Mouse (Mus musculus) mouse embryonic stem cell (cell line): ENCODE measurements around the gene Mad1l1.

Experiments
- in situ Hi-C, 2 experiments: fragments of 300-500 bp; cut with MboI; formaldehyde crosslinking; loops; 1 replicate in 1 of 2; 3 replicates in 1 of 2; pipeline ENCODE4 v1.14.3; 2019 to 2020; ENCODE audit warnings: low sequenced_read_pairs in 2 of 2, low pct_unique_long_range_greater_than_20kb in 1 of 2, mixed read lengths in 1 of 2; ENCODE audit not compliant: unreplicated experiment in 1 of 2

The Mad1l1 gene

DNA sequence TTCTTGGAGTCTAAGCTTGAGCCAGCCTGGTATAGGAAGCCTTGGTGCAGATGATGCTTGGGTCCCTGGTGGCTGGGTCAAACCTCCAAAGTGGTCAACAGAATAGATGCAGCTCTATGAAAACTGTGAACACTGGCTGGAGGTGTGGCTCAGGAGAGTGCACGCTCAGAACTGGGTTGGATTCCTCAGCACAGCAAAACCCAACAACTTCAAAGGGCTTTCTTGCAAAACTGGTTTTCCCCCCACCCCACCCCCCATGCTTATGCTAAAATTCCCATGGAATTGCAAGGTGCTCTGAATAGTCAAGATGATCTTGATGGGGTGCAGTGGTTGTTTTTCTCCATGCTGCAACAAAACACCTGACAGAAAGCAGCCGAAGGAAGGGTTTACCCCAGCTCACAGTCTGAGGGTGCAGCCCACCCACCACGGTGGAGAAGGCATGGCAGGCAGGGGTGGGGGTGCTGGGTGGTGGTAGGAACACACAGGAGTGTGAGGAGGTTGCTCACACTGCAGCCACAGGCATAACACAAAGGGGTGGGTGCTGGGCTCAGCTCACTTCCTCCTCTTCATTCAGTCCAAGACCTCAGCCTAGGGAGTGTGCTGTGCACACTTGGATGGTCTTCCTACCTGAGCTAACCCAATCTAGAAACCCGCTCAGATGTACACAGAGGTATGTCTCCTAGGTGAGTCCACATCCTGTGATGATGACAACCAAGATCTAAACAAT, 197.5 kb downstream of the Mad1l1 start:
- in situ Hi-C loops: no loop called here

DNA sequence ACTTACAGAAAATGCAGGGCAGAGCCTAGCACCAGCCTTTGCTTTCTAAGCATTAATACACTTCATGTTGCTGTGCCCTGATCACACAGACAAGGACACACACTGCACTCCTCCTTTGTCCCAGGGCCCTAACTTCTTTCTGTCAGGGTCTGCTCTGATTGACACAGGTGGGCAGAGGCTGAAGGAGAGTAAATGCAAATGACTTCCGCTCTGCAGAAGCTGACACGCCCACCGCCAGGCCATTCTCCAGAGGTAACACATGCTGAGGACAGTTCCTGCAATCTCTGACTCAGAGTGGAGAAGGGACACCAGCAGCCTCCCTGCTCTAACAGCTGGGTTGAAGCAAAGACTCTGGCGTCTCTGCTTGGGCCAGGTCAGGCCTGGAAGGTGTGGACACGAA, 198.2 kb downstream of the Mad1l1 start:
- in situ Hi-C loops: no loop called here

DNA sequence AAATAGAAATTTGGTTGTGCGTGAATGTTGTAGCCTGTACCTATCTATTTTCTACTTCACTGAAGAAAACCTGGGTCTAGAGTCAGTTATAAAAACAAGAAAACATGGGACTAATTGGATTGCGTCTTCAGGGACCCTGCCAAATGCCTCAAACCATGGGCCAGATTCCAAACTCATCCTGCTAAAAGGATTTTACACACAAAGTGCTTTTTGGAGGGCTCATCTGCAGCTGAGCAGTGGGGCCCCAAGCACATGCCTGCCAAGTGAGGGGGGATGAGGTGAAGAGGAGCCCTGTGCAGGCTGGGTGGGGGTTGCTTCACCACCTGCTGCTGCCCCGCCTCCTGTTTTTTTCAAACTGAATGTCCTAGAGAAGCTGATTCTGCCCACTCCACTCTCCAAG, 199.4 kb downstream of the Mad1l1 start:
- in situ Hi-C loops: no loop called here

DNA sequence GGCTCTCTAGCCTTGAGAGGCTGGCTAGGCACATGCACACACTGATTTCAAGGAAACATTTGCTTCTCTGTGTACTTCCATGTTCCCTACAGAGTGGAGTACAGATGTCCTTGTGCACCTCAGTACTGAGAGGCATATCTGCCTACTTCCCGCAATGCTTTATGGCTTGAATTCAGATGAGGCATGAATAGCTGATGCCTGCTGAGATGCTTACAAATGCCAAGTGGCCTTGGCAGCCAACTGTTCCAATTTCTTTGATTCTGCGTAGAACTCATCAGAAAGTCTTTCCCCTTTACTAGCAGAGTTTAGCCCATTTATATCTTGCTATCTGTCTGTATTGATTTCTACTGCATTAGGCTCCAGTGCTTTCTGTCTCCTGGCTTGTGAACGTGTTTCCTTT, 202.4 kb downstream of the Mad1l1 start:
- in situ Hi-C loops: no loop called here

DNA sequence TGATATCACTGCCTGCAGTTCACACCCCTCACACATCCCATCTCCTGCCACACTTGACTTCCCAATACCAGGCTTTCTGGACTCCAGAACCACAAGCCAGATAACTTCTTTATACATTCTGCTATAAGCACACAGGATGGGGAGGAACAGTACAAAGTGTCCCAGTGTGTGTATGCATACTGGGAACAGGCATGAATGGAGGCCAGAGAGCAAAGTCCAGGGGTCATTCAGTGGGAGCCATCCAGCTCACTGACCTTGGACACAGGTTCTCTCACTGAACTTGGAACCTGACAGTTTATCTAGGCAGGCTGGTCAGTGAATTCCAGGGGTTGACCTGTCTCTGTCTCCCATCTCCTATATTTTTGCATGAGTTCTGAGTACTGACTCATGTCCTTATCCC, 203.4 kb downstream of the Mad1l1 start:
- in situ Hi-C loops: no loop called here

DNA sequence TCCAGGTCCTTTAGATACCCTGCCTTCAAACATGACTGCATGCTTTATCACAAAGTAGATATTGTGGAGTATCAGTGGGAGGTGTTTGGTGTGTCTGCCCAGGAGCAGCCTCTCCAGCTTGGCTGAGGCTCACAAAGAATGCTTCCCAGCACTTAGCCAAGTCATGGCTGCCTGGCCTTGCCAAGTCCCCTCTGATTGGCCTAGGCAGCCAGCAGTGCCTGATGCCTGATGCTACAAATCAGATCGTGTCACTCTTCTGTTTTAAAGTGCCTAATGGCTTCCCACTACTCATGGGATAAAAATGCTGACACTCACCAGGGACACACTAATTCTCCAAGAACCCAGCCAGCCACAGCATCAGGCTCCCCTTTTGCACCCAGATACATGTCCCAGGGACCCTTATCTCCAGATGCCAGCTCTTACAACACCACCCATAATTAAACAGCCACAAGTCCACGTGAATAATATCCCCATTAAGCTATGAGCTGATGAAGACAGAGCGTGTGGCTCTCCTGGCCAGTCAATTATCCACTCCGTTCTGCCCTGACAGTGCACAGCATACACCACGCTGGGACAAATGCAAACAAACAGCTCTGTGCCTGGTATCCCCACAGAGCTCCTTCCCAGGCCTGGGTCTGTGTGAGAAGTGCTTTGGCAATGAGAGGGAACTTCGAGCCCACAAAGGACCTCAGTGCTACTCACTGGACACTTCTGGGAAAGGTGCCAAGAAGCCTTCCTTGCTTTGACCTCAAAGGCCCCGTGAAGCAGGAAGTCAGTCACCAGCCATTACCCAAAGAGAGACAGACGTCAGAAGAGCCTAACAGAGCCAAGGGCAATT, 205.7 kb downstream of the Mad1l1 start:
- in situ Hi-C loops: no loop called here

DNA sequence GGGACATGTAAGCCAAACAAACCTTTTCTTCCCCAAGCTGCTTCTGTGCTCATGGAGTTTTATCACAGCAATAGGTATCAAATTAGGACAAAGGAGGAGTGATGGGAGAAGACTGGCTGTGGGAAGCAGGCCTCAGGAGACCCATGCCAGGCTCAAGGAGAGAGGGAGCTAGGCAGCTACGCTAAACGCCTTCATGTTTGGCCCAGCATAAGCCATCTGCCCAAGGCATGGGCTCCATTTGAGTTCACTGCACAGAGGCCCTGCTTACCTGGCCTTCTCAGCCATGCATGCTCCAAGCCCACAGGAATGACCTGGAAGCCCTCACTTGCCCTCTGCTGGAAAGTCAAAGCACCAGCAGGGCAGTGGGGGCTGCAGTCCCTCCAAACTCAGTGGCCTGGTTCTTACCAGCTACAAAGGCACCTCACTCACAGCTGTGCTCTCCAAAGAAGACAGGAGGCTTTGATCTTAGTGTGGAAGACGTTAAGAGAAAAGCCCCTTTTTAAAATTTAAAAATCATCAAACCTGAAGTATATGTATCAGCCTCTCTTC, 206.8 kb downstream of the Mad1l1 start:
- in situ Hi-C loops: no loop called here

DNA sequence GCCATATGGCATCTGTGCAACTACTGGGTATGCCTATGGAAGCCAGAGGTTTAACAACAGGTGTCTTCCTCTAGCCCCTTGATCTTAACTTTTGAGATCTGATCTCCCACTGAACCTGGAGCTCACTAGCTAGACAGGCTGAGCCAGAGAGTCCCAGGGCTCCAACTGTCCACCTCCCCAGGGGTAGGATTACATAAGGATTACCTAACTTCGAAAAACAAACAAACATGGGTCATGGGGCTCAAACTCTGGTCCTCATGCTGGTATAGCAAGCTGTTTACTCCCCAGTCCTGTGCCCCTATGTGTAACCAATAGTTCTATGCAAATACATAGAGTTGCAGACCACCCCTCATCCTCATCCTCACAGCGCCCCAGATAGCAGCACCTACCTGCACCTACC, 208.1 kb downstream of the Mad1l1 start:
- in situ Hi-C loops: no loop called here

DNA sequence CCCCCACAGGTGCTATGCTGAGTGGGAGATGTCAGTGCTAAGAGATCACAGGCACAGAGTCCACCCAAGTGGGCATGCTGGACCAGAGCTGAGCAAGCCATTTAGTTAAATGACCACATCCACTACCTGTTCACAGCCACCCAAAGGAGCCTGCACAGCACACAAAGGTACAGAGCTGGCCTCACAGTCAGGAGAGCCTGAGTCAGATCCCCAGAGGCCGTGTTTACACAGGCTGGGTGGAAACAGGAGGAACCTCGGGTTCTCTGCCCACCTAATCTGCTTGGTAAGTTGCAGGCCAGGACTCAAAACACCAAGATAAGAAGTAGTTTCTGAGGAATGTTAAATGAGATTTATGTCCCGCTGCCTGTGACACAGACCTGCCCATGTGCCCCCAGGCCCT, 211.3 kb downstream of the Mad1l1 start:
- in situ Hi-C loops: no loop called here

DNA sequence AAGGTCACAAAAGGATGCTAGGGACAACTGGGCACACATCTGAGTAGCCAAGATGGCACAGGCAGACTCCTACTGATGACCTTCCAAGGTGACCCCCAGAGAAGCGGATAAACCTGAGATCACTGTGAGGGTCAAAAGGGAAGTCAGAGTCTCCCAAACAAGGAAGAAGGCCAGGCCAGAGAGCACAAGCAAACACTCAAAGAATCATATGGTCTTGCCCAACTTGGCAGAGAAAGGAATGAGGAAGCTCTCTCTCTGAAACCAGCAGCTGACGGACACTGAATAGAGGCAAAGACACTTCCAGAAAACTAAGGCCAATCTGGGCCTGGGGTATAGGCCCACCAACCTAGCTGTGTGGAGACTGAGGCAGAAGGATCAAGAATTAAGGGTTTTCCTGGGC, 213.4 kb downstream of the Mad1l1 start:
- in situ Hi-C loops: no loop called here

DNA sequence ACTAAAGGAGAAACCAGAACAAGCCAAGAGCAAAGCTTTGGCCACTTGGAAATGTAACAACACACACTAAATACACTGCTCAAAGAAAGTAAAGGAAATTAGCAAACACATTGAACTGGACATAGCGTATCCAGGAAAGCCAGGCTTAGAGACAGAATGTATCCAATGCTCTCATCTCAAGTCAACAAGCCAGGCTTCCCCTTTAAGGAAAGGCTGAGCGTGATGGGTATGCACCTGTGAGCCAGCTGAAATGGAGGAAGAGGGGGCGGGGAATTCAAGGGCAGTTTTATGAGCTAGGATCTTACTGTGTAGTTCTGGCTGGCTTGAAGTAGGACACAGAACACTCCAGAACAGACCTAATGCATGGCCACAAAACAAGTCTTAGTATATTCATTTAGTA, 215.3 kb downstream of the Mad1l1 start:
- in situ Hi-C loops: no loop called here

DNA sequence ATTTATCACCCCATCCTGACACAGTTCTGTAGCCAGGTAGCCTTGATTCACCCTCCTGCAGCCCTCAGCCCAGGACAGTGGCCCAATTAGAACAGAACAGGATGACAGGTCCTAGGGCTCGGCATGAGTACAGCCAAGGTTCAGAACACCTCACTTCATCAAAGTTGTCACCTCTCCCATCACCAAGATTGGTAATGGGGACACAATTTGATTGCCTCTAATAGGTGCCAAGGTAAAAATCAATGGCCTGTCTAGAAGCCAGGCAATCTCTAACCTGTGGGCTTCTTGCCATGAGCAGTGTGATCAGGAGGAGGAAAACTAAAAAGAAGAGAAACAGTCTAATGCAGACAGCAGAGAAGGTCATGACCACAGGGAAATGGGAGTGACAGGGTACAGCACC, 216.5 kb downstream of the Mad1l1 start:
- in situ Hi-C loops: no loop called here

DNA sequence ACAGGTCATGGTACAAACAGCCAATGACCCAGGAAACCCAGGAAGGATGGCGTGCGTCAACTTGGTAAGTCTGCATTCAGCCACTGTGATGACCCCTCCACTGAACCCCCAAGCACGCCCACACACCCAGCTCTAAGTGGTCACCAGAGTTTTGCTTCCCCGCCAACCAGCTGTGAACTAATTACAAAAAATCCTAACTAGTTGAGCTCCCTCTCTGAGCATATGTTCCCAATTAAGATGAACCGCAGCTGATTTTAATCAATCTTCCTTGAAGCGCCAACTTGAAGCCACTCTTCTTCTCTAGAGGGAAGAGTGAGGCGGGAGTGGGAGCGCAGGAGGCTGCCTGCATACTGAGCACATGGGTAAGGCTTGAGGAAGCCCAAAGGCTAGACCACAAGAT, 218.6 kb downstream of the Mad1l1 start:
- in situ Hi-C loops: no loop called here

DNA sequence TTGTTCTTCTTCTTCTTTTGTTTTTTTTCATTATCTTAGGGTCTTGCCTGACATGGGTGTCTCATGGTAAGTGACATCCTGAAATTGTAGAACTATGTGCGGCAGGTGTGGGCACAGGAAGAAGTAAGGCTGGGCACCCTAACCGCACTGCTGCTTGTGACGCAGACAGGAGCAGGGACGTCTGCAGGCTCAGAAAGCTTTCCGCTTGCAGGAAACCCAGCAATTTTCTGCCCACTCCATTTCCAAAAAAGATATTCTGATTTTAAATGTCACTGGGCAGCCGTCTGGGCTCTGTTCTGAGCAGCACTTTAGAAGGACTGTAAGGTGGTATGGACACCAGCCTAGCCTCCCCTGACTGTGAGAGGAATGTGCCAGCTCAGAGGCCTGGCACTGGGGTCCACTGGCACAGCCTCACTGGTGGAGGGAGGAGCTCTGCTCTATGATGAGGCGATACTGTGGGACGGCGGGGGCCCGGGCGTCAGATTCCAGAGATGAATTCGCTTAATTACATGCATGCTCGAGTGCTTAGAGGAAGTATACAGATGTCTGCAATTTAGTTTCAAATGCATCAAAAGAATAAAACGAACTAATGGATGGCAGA, 219.8 kb downstream of the Mad1l1 start:
- in situ Hi-C loops: no loop called here

DNA sequence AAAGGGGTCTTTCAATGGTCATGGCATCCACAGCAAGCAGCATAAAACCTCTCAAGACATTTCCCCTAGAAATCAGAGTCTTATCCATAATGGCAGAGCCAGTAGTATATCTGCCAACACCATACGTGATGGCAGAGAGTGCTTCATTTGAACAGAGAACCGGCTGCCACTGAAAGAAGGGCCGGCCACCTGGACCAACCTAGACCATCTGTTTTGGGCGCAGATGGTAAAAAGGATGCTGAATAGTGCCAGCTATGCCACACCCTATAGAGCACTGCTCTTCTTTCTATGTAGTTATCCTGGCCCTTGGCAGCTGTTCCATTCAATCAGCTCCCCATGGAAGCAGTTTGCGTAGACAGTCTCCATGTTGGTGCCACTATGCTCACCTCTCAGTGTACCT, 222.6 kb downstream of the Mad1l1 start:
- in situ Hi-C loops: no loop called here

DNA sequence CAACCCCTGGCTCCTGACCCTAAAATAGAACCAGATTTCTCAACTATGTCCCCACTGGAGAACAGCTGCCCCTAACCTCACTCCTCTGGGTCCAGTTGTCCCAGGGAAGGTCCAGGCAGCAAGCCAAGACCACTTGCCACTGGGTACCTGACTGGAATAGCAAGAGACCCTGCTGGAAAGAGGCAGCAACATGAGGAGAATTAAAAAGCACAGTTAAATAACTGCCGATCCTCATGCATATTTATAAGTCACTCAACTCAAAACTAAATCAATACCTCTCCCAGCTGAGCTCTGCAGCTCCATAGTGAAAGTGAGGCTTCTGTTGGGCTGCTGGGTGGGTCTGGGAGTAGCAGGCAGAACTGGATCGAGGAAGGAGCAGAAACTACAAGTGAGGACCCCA, 226.1 kb downstream of the Mad1l1 start:
- in situ Hi-C loops: no loop called here

DNA sequence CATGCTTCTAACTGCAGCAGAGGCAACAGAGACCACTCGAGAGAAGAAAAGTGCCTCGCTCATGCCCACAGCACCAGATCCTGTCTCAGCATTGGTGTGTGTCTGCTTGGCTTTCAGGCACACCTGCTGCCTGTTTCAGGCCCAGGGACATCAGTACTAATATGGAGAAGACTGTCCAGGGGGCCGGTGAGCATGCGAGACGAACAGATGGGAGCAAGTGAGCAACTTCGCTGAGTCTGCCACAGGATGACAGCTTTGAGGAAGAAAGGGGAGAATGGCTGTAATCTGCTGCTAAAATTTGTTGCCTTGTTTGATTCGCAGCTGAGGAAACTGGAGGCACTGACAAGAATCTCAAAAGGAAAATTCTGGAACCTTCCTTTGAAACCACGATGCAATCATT, 227.9 kb downstream of the Mad1l1 start:
- in situ Hi-C loops: no loop called here

DNA sequence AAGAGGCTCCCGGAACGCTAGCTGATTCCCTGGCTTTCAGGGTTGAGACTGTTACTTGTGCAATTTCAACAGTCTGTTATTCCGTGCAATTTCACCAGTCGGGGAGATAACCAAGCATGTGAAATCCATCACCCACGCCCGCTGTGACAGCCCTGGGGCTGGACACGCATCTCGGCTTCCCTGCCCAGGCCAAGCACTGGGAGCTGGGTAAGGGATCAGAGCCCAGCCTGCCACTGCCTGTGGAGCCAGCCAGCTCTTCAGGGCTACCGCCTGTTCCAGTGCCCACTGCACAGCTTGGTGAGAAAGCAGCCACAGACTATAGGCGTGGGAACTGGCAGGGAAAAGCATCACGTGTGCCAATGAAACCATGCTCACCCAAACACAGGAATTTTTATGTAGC, 229.8 kb downstream of the Mad1l1 start:
- in situ Hi-C loops: no loop called here

DNA sequence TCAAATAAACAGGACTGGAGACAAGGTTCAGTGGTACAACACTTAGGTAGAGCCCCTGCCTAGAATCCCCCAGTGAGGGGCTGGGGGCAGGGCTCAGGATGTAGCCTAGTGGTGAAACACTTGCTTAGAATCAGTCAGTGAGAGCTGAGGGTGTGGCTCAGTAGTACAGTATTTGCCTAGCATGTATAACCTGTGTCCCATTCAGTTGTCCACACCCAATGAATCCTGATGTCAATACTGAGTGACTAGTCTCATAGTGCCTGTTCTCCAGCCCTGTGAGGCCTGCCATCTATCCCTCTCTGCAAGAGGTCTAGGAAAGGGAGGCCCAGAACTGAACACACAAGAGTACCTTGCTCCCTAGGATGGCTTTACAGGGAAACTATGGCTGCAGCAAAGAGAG, 232.1 kb downstream of the Mad1l1 start:
- in situ Hi-C loops: no loop called here
